8 mouse cellular contexts compared by ENCODE assay signal in the genomic region with DNA sequence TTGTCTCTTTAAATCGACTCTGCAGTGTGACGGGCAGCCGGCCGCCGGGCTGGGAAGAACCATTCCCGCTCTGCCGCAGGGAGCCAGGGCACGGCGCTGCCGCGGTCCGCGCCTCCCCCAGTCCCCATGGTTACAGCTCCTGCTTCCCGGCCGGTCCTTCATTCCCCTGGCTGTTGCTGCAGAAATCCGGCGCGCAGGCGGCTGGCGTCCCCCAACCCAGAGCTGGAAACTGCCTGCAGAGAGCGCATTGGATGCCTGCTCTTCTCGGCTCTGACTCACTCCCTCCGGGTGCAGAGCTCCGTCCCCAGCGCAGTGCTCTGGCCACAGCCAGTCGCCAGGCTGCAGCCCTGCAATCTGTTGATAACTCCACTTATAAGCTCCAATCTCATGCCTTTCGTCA. TPM values are rescaled to one million over a fixed set of nuclear protein-coding genes. Genes with fewer than 3 reads are reported as not detected.
A peak's percentile ranks its signal among the peaks of the same experiment; 100 is the strongest.
DNase-seq lines count a peak whose midpoint lies in the region; ATAC-seq lines count a peak whose summit lies in the region.

A gene (plus strand): TSS at position 139 of the 400 bp plus-strand sequence.

- H3K4me2 ChIP-seq in hindbrain, embryonic 14.5 days (replicated peaks) = peak within 1 kb of the TSS; percentile 77
- H3K4me2 ChIP-seq in neural tube, embryonic 12.5 days (replicated peaks) = peak within 1 kb of the TSS; percentile 66

- no peaks in the 10 kb centered on the region for H3K9me3 ChIP-seq in hindbrain, embryonic 14.5 days (ENCODE audit: control insufficient read depth, low read length)
- no peaks in the 10 kb centered on the region for H3K9me3 ChIP-seq in neural tube, embryonic 12.5 days

- H3K4me3 ChIP-seq in hindbrain, embryonic 14.5 days (replicated peaks; ENCODE audit: low read length) = peak within 1 kb of the TSS; percentile 35
- peak within 1 kb of the TSS; percentile 31 for H3K4me3 ChIP-seq in neural tube, embryonic 12.5 days

- no peaks in the 10 kb centered on the region for H3K27me3 ChIP-seq in hindbrain, embryonic 14.5 days (ENCODE audit: control insufficient read depth, insufficient read depth, low read length)
- H3K27me3 ChIP-seq in neural tube, embryonic 12.5 days (replicated peaks) = 0 out of 2 replicates have a peak, but pooled peaks cover 4% of the 10 kb centered on the region

- peak; percentile 85 for ATAC-seq in hindbrain, embryonic 14.5 days (ENCODE audit: low FRiP score)
- peak; percentile 77 for ATAC-seq in neural tube, embryonic 12.5 days (ENCODE audit: low FRiP score, low read depth)
- no peak for ATAC-seq in erythroid progenitor cell, adult 5-6 weeks (replicated peaks; ENCODE audit: low FRiP score, poor library complexity, severe bottlenecking)

- peak within 1 kb of the TSS; percentile 59 for H3K9ac ChIP-seq in hindbrain, embryonic 14.5 days
- peak within 1 kb of the TSS; percentile 50 for H3K9ac ChIP-seq in neural tube, embryonic 12.5 days

- H3K36me3 ChIP-seq in hindbrain, embryonic 14.5 days (replicated peaks; ENCODE audit: control insufficient read depth, insufficient read depth) = no peaks in the 10 kb centered on the region
- H3K36me3 ChIP-seq in neural tube, embryonic 12.5 days = no peaks in the 10 kb centered on the region

- intact Hi-C loops in left cerebral cortex, postnatal 14 days (cut with DNase I) = loop anchor here (10.0 kb wide), 1 partner anchor 129 kb away; no protein-coding TSS in a partner anchor

- WGBS in hindbrain, embryonic 14.5 days = under 1% methylated on average over 27 of the region's 27 CpGs
- WGBS in neural tube, embryonic 12.5 days = under 1% methylated on average over 27 of the region's 27 CpGs

- peaks cover 40% of the 10 kb centered on the region for H3K4me1 ChIP-seq in hindbrain, embryonic 14.5 days (replicated peaks; ENCODE audit: control insufficient read depth, insufficient read depth, low read length)
- peaks cover 34% of the 10 kb centered on the region for H3K4me1 ChIP-seq in neural tube, embryonic 12.5 days

- peak within 1 kb of the TSS; percentile 84 for H3K27ac ChIP-seq in hindbrain, embryonic 14.5 days
- peak within 1 kb of the TSS; percentile 27; the same call in 1 of the 2 replicates for H3K27ac ChIP-seq in neural tube, embryonic 12.5 days

- DNase-seq in adrenal gland, adult 2 months = peak; percentile 79
- DNase-seq in cerebellum, postnatal 4 days (ENCODE audit: low spot score in 2 of 2) = peak; percentile 71 to 83
- peak; percentile 25 for DNase-seq in gastrocnemius, adult 18-20 months (ENCODE audit: low spot score)
- peak; percentile 81 for DNase-seq in hindbrain, embryonic 14.5 days (ENCODE audit: low spot score)
- DNase-seq in left cerebral cortex, postnatal 14 days (ENCODE audit: low spot score in 2 of 2) = peak; percentile 92 to 95
- peak; percentile 18 for DNase-seq in urinary bladder, postnatal 25 days (ENCODE audit: low spot score)

RNA-seq across cellular contexts. Expression of the gene that starts here (rescaled TPM):
- 1 to 10 TPM; 2.6 to 4.5 TPM for total RNA-seq in adrenal gland, adult 2 months (2021)
- 3.4 and 4.5 TPM in 2 replicates for polyA plus RNA-seq in adrenal gland, adult 2 months (2012; rRNA removed)
- not detected for total RNA-seq in gastrocnemius, adult 18-20 months (2021)
- polyA plus RNA-seq in hindbrain, embryonic 14.5 days (2014; fragmentation: Nextera tagmentation; extraction: Ambion mirVana) = 18.6 and 20.3 TPM in 2 replicates
- total RNA-seq in left cerebral cortex, postnatal 14 days (2021) = 10 to 100 TPM; 49.5 to 63.6 TPM
- polyA plus RNA-seq in neural tube, embryonic 12.5 days (2016; fragmentation: Nextera tagmentation; extraction: Ambion mirVana) = 20.0 and 21.0 TPM in 2 replicates
- total RNA-seq in erythroid progenitor cell, adult 5-6 weeks (2015; ENCODE audit: low replicate concordance) = not detected in 2 replicates
- total RNA-seq in erythroid progenitor cell, adult 5-6 weeks (2017; ENCODE audit: low replicate concordance) = not detected in 2 replicates

Comparison
In these comparisons a context has a peak if more than half of its experiments do, and no peak if none do; other contexts are left out.
1. RNA of the gene that starts here (total RNA-seq): 49.5 to 63.6 TPM in left cerebral cortex, postnatal 14 days; 2.6 to 4.5 TPM in adrenal gland, adult 2 months, not detected in gastrocnemius, adult 18-20 months and not detected in erythroid progenitor cell, adult 5-6 weeks; every median in the first group is over 4 times any median in the second.
2. Peak in DNase-seq in gastrocnemius, adult 18-20 months; RNA of the gene not detected or under 1 TPM.
3. DNase-seq: peak in every context shown above with its lines; median percentile 94 in left cerebral cortex, postnatal 14 days; 81 in hindbrain, embryonic 14.5 days; 79 in adrenal gland, adult 2 months; 77 in cerebellum, postnatal 4 days; 25 in gastrocnemius, adult 18-20 months; 18 in urinary bladder, postnatal 25 days.